Mouse (Mus musculus): ENCODE results near the gene Snupn. TPM values are rescaled to one million over a fixed set of nuclear protein-coding genes. Genes with fewer than 3 reads are reported as not detected.
"Not testable (repeated sequence)": the region's sequence is repeated elsewhere in the genome, so short reads cannot be mapped to it uniquely, and the experiment has no call there.

Gene Snupn
- polyA plus RNA-seq, 1 experiment, result not detected

DNA sequence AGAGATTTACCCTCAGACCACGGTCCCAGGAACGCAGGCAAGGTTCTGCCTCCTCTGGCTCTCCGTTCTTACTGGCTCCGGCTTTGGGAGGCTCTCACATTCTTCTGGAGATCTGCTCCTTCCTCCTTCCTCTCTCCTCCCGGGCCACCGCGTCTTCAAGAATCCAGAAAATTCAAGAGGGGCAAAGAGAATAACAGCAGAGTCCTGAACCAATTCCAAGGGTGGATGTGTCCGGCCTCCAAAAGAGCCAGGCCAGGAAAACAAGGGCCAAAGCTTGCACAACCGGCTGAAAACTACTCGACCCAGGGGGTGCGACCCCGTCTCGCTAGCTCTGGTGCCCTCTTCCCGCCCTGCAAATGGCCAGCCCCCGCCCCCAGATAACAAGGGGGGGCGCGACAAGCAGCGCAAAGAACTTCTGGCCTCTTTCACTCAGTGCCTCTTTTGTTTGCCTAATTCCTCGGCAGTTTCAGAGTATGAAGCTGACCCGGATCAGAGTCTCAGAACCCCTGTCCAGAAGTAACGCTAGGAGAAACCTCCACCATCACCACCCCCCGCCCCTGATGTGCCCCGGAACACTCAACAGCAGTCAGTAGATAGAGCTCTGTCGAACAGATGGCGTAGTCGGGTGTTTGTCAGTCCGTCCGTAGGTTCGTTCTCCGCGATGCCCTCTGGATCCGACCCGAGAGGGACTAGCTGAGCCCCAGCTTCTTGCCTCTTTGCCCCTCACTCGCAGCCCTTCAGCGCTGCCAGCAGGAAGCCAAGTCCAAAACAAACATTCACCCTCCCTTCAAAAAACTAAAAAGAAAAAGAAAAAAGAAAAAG is 23.3 kb upstream of the Snupn start:
- Histone ChIP-seq H3K4me1 (ENCODE audit: control insufficient read depth) (peaks cover 15% of the 10 kb centered on the region), H3K36me3 (ENCODE audit: control insufficient read depth) (no peaks in the 10 kb centered on the region), H3K27me3 (ENCODE audit: control insufficient read depth) (peaks cover 55% of the 10 kb centered on the region), H3K9me3 (ENCODE audit: control insufficient read depth, low read length) (no peaks in the 10 kb centered on the region), H3K4me3 (replicated peaks) (peak overlapping the region; percentile 66)
- no peak for TF ChIP-seq GATA1 (IDR thresholded peaks at IDR 0.05; ENCODE audit: low read length)
- TF ChIP-seq TAL1 (IDR thresholded peaks at IDR 0.05; ENCODE audit: low read length), result no peak

DNA sequence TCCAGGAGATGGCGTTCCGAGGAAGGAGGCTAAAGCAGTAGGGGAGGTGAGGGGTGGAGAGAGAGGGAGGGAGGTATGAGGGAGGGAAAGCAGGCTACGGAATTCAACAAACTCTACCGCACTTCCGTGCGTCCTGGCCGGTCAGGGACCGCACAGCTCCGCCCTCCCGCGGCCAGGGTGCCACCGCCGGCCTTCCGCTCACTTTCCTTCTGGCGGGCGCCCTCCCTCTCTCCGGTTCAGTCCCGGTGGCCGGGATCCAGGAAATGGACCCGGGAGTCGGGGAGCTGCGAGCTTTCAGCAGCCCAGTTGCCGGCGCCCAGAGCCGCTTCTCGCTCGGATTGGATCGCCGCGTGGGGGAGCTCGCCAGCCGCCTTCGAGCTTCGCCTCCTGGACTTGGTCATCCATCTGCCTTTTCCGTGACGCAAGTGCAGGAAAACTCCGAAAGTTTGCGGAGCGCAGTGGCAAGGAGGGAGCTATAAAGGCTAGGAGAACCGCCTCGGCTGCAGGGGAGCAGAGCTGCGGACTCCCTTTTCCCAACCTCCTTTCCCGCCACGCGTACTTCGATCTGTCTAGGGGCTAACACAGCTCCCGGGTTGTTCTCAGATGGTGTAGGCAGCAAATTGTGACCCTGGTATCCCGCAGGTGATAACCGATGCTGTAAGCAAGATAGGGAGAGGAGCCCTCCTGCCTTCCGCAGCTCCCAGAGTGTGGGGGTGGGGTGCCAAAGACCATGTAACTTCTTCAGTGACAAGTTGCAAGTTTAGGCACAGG is 22.5 kb upstream of the Snupn start, which contains the start of gene Snx33:
TSS of gene Snx33 (minus strand) at position 331 of the 771 bp plus-strand sequence.
- no peak for TF ChIP-seq TAL1 (IDR thresholded peaks at IDR 0.05; ENCODE audit: low read length)
- TF ChIP-seq GATA1 (IDR thresholded peaks at IDR 0.05; ENCODE audit: low read length), result no peak
- Histone ChIP-seq H3K4me1 (ENCODE audit: control insufficient read depth) (peaks cover 15% of the 10 kb centered on the region), H3K27me3 (ENCODE audit: control insufficient read depth) (peaks cover 58% of the 10 kb centered on the region), H3K4me3 (replicated peaks) (peak within 1 kb of the TSS; percentile 66), H3K9me3 (ENCODE audit: control insufficient read depth, low read length) (no peaks in the 10 kb centered on the region), H3K36me3 (ENCODE audit: control insufficient read depth) (no peaks in the 10 kb centered on the region)

DNA sequence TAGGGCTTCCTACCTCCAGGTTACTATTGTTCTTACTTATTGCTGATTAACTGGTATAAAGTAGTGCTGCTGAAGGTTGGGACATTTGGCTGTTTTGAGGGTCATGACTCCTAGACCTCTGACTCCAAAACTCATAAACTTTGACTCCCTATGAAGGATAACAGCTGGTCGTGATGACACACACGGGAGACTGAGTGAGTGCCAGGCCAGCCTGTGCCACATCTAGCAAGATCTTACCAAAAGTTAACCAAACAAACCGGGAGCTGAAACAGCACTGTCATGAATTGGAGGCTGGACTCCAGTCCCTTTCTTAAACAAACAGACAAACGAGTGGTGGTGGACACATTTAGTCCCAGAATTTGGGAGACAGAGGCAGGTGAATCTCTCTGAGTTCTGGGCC is 21.2 kb upstream of the Snupn start:
- H3K36me3 ChIP-seq (ENCODE audit: control insufficient read depth), result no peaks in the 10 kb centered on the region
- H3K27me3 ChIP-seq (ENCODE audit: control insufficient read depth), result peaks cover 58% of the 10 kb centered on the region
- TF ChIP-seq GATA1 (IDR thresholded peaks at IDR 0.05; ENCODE audit: low read length), result no peak
- no peak for TF ChIP-seq TAL1 (IDR thresholded peaks at IDR 0.05; ENCODE audit: low read length)
- no peak overlapping the region for H3K4me3 ChIP-seq (replicated peaks)
- H3K9me3 ChIP-seq (ENCODE audit: control insufficient read depth, low read length), result no peaks in the 10 kb centered on the region
- H3K4me1 ChIP-seq (ENCODE audit: control insufficient read depth), result peaks cover 15% of the 10 kb centered on the region

DNA sequence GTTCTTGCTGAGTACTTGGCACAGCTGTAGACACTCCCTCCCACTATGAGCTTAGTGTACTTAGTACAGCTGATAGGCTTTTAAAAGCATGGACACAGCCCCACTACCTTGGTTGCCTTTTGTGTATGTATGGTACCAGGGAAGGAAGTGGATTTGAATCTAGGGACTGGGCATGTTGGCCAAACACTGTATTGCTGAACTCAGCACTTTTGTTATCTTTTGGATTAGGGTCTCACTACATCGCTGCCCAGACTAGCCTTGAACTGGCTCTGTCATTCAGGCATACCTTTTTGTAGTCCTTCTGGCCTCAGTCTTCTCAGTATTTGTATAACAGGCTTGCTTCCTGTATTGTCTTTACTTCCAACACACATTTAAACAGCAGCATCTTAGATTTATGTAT is 20.1 kb upstream of the Snupn start:
- TF ChIP-seq TAL1 (IDR thresholded peaks at IDR 0.05; ENCODE audit: low read length), result no peak
- no peak for TF ChIP-seq GATA1 (IDR thresholded peaks at IDR 0.05; ENCODE audit: low read length)
- H3K4me3 ChIP-seq (replicated peaks), result no peak overlapping the region
- H3K27me3 ChIP-seq (ENCODE audit: control insufficient read depth), result peaks cover 58% of the 10 kb centered on the region
- peaks cover 15% of the 10 kb centered on the region for H3K4me1 ChIP-seq (ENCODE audit: control insufficient read depth)
- H3K9me3 ChIP-seq (ENCODE audit: control insufficient read depth, low read length), result no peaks in the 10 kb centered on the region
- no peaks in the 10 kb centered on the region for H3K36me3 ChIP-seq (ENCODE audit: control insufficient read depth)

DNA sequence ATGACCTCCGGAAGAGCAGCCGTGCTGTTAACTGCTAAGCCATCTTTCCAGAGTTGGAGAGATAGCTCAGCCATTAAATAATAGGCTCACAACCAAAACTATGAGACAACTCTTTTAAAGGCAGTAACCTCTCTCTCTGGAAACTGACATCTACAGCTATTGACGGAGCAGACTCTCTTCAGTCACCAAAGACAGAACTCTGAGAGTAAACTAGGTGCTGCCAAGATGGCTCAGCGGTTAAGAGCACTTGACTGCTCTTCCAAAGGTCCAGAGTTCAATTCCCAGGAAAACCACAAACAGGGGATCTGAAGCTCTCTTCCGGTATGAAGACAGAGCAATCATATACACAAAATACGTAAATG is 13.8 kb upstream of the Snupn start:
- peaks cover 2% of the 10 kb centered on the region for H3K27me3 ChIP-seq (ENCODE audit: control insufficient read depth)
- H3K4me3 ChIP-seq (replicated peaks), result peak overlapping the region; percentile 76
- TF ChIP-seq GATA1 (IDR thresholded peaks at IDR 0.05; ENCODE audit: low read length) (no peak), TAL1 (IDR thresholded peaks at IDR 0.05; ENCODE audit: low read length) (no peak)
- peaks cover 32% of the 10 kb centered on the region for H3K4me1 ChIP-seq (ENCODE audit: control insufficient read depth)
- no peaks in the 10 kb centered on the region for H3K9me3 ChIP-seq (ENCODE audit: control insufficient read depth, low read length)
- H3K36me3 ChIP-seq (ENCODE audit: control insufficient read depth), result peaks cover 19% of the 10 kb centered on the region

DNA sequence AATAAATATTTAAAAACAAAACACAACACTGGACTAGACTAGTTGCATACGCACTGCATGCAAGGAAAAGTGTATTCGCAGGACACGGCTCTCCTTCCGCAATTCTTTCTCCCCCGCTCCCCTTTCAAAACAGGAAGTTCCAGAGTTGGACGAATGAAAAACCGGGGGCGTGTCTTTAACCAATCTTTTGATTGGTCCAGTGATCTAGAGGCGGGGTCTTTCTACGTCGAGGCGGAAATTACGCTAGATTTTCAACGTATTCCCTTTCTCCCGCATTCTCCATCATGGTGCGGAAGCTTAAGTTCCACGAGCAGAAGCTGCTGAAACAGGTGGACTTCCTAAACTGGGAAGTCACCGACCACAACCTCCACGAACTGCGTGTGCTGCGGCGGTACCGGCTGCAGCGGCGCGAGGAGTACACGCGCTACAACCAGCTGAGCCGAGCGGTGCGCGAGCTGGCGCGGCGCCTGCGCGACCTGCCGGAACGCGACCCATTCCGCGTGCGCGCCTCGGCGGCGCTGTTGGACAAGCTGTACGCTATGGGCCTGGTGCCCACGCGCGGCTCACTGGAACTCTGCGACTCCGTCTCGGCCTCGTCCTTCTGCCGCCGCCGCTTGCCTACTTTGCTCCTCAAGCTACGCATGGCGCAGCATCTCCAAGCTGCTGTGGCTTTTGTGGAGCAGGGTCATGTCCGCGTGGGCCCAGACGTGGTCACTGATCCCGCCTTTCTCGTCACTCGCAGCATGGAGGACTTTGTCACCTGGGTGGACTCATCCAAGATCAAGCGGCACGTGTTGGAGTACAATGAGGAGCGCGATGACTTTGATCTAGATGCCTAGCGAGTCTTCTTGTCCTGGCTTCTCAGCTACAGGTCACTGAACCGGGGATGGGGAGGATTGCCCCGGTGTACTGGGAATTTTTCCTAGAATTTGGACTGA is 13.2 kb upstream of the Snupn start, which contains the start of gene Imp3:
TSS of gene Imp3 (plus strand) at position 253 of the 938 bp plus-strand sequence.
- peaks cover 2% of the 10 kb centered on the region for H3K27me3 ChIP-seq (ENCODE audit: control insufficient read depth)

DNA sequence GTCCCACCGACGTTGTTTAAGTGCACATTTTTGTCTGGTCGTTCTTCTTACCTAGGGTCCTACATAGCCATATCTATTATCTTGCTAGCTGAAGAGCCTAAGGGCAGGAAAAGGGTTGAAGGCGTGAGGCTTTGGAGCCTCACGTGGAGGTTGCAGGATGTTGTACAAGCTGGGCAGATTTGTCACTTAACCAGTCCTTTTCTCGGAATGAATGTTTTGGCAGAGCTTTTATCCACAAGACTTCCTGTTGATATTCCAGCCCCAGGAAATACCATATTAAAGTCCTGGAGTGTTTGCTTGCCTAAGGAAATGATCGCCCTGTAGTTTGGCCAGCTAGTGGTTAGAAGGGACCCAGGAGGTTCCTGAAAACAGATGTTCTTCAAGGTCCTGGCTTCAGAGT is 12.3 kb upstream of the Snupn start:
- H3K36me3 ChIP-seq (ENCODE audit: control insufficient read depth), result peaks cover 23% of the 10 kb centered on the region
- no peak for TF ChIP-seq GATA1 (IDR thresholded peaks at IDR 0.05; ENCODE audit: low read length)
- no peak for TF ChIP-seq TAL1 (IDR thresholded peaks at IDR 0.05; ENCODE audit: low read length)
- no peaks in the 10 kb centered on the region for H3K27me3 ChIP-seq (ENCODE audit: control insufficient read depth)
- H3K4me1 ChIP-seq (ENCODE audit: control insufficient read depth), result peaks cover 32% of the 10 kb centered on the region
- H3K4me3 ChIP-seq (replicated peaks), result peak overlapping the region; percentile 76
- H3K9me3 ChIP-seq (ENCODE audit: control insufficient read depth, low read length), result no peaks in the 10 kb centered on the region

More for the DNA sequence above, 13.2 kb upstream of the Snupn start, which contains the start of gene Imp3:
- Histone ChIP-seq H3K4me3 (replicated peaks) (peak within 1 kb of the TSS; percentile 76), H3K9me3 (ENCODE audit: control insufficient read depth, low read length) (no peaks in the 10 kb centered on the region), H3K36me3 (ENCODE audit: control insufficient read depth) (peaks cover 20% of the 10 kb centered on the region), H3K4me1 (ENCODE audit: control insufficient read depth) (peaks cover 32% of the 10 kb centered on the region)
- TF ChIP-seq GATA1 (IDR thresholded peaks at IDR 0.05; ENCODE audit: low read length), result no peak
- no peak for TF ChIP-seq TAL1 (IDR thresholded peaks at IDR 0.05; ENCODE audit: low read length)

DNA sequence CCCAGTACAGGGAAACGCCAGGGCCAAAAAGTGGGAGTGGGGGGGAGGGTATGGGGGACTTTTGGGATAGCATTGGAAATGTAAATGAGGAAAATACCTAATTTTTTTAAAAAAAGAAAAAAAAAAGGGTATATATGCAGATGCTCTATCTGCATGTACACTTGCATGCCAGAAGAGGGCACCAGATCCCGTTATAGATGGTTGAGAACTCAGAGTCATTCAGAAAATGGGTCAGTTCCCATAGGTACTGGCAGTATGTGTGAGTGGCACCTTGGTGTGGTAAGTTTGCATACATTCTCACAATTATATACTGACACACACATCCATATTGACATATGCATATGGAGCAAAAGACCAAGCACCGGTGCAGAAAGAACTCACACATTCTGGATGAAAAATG is 3.2 kb upstream of the Snupn start:
- not testable (repeated sequence) for H3K9me3 ChIP-seq (ENCODE audit: control insufficient read depth, low read length); H3K4me3 ChIP-seq (replicated peaks); H3K27me3 ChIP-seq (ENCODE audit: control insufficient read depth); H3K36me3 ChIP-seq (ENCODE audit: control insufficient read depth)
- H3K4me1 ChIP-seq (ENCODE audit: control insufficient read depth), result peaks cover 22% of the 10 kb centered on the region

DNA sequence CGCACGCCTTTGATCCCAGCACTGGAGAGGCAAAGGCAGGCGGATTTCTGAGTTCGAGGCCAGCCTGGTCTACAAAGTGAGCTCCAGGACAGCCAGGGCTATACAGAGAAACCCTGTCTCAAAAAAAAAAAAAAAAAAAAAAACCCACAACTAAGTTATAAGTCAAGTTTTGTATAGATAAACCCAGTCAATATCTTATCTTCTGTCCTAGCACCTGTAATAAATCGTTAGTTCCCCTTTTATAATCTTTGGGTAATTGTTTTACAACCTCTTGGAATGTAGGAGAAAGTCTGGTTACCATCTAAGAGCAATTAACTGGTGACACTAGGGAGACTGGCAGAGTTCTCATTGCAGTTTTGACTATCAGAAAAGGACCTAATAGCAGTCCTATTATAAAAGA is 2.0 kb upstream of the Snupn start:
- not testable (repeated sequence) for H3K9me3 ChIP-seq (ENCODE audit: control insufficient read depth, low read length); H3K4me3 ChIP-seq (replicated peaks); H3K27me3 ChIP-seq (ENCODE audit: control insufficient read depth); H3K36me3 ChIP-seq (ENCODE audit: control insufficient read depth)
- peaks cover 22% of the 10 kb centered on the region for H3K4me1 ChIP-seq (ENCODE audit: control insufficient read depth)
